Mouse (Mus musculus): ENCODE results near the gene Nlrp6. TPM values are rescaled to one million over a fixed set of nuclear protein-coding genes. Genes with fewer than 3 reads are reported as not detected.
"Not testable (repeated sequence)": the region's sequence is repeated elsewhere in the genome, so short reads cannot be mapped to it uniquely, and the experiment has no call there.

Nlrp6 gene
- total RNA-seq (2021): not detected
- long read RNA-seq, experiment 1: 0 reads
- long read RNA-seq, experiment 2: 0 reads

DNA sequence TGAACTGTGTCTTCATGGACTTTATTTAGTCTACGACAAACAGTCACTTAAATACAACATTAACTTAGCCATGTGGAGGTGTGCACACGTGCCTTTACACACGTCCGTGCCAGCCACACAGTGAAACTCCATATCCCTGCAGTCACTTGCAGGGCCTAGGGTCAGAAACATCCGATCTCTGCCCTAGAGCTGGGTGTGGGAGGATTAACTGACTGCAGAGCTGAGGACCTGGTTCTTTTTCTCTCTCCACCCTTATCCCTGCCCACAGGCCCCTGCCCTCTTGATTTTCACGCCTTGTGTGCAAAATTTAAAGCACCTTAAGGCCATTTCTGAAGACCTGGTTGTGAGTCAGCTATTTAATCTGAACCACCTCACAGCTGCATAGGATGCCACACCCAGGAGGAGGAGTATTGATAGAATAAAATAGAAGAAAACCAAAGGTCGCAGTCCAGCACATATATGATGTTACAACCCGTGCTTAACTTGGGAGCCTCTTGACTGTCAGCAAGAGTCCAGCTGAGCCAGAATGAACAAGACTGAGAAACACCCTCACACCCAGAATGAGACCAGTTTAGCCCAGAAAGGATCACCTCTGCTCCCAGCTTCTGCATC lies at the start of gene Nlrp6:
Gene Nlrp6 (plus strand): TSS at position 485 of the 612 bp plus-strand sequence.
- intact Hi-C loops (cut with DNase I): no loop called here
- DNase-seq: no peak

GRCm38 (mm10) chr7:140874224-140874623 lies 46.5 kb upstream of the Nlrp6 start:
- intact Hi-C loops (cut with DNase I): no loop called here

GRCm38 (mm10) chr7:140877364-140877763 lies 43.3 kb upstream of the Nlrp6 start:
- intact Hi-C loops (cut with DNase I): no loop called here
- no peak for DNase-seq

More at GRCm38 (mm10) chr7:140874224-140874623, 46.5 kb upstream of the Nlrp6 start:
- DNase-seq: no peak

DNA sequence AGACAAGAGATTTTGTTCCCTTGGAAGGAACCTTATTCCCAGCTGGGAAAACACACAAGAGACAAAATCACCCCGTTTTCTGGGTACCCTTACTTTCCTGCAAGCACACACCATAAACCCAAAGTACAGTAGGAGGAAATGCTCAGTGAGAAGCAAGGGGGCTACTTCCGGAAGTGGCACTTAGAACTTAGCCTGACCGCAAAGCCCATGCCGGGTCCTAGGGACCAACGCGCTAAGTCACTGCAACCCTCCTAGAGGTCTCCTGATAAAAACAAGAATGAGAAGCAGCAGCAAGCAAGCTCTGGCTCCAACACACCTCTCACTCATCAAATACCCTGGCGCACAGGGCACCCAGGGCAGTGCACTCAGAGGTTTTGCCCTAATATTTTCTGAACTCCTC lies 41.3 kb upstream of the Nlrp6 start:
- intact Hi-C loops (cut with DNase I): no loop called here

DNA sequence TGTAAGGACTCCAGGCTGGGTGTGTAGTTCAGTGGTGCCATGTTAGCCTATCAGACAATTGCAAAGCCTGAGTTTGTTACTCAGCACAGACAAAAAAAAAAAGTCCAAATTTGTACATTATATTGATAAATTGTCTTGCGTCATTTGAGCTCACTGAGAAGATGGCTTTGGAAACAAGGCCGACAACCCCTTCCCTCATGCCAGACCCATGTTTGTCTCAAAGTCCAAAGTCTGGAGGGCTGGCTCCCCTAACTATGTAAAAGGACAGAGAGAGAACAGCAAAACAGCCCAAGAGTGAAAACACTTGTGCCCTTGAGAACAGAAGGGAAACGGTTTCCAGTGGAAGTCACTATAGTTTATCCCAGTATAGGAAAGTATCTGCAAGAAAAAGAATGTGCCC lies 40.3 kb upstream of the Nlrp6 start:
- intact Hi-C loops (cut with DNase I): loop anchor here (2.0 kb wide), 1 partner anchor 24 kb away; the partner anchor contains the start of genes Bet1l, Gm45785 and Ric8a
- no peak for DNase-seq

More for the DNA sequence above, 41.3 kb upstream of the Nlrp6 start:
- DNase-seq: no peak

- DNase-seq: no peak
- intact Hi-C loops (cut with DNase I): loop anchor here (2.0 kb wide), 1 partner anchor 24 kb away; the partner anchor contains the start of genes Bet1l, Gm45785 and Ric8a
Observed at GRCm38 (mm10) chr7:140880865-140881515, 39.7 kb upstream of the Nlrp6 start.

- peak; percentile 88 to 91 for DNase-seq
- intact Hi-C loops (cut with DNase I): loop anchor here (2.0 kb wide), 1 partner anchor 25 kb away; the partner anchor contains the start of genes Bet1l, Gm45785 and Ric8a
Observed at GRCm38 (mm10) chr7:140881696-140882468, 38.8 kb upstream of the Nlrp6 start, which contains the start of the genes Psmd13 and Sirt3. Psmd13 (plus strand) TSS chr7:140881968. Sirt3 (minus strand) TSS chr7:140882309.

- intact Hi-C loops (cut with DNase I): no loop called here
- DNase-seq: no peak
Observed at GRCm38 (mm10) chr7:140882469-140882803, 38.3 kb upstream of the Nlrp6 start.

- intact Hi-C loops (cut with DNase I); DNase-seq: not testable (repeated sequence)
Observed at GRCm38 (mm10) chr7:140890636-140891035, 30.1 kb upstream of the Nlrp6 start.

- intact Hi-C loops (cut with DNase I): no loop called here
- DNase-seq: no peak
Observed at GRCm38 (mm10) chr7:140894031-140894430, 26.7 kb upstream of the Nlrp6 start.

GRCm38 (mm10) chr7:140894611-140895010 lies 26.1 kb upstream of the Nlrp6 start:
- intact Hi-C loops (cut with DNase I): no loop called here
- no peak for DNase-seq

GRCm38 (mm10) chr7:140897863-140898262 lies 22.8 kb upstream of the Nlrp6 start:
- no peak for DNase-seq
- intact Hi-C loops (cut with DNase I): no loop called here

GRCm38 (mm10) chr7:140899121-140899520 lies 21.6 kb upstream of the Nlrp6 start:
- DNase-seq: no peak
- intact Hi-C loops (cut with DNase I): no loop called here

- intact Hi-C loops (cut with DNase I): no loop called here
- DNase-seq: peak; percentile 43 to 63
Observed at GRCm38 (mm10) chr7:140900220-140900619, 20.5 kb upstream of the Nlrp6 start, which contains the start of gene Cox8b. Cox8b (minus strand) TSS chr7:140900446.

DNA sequence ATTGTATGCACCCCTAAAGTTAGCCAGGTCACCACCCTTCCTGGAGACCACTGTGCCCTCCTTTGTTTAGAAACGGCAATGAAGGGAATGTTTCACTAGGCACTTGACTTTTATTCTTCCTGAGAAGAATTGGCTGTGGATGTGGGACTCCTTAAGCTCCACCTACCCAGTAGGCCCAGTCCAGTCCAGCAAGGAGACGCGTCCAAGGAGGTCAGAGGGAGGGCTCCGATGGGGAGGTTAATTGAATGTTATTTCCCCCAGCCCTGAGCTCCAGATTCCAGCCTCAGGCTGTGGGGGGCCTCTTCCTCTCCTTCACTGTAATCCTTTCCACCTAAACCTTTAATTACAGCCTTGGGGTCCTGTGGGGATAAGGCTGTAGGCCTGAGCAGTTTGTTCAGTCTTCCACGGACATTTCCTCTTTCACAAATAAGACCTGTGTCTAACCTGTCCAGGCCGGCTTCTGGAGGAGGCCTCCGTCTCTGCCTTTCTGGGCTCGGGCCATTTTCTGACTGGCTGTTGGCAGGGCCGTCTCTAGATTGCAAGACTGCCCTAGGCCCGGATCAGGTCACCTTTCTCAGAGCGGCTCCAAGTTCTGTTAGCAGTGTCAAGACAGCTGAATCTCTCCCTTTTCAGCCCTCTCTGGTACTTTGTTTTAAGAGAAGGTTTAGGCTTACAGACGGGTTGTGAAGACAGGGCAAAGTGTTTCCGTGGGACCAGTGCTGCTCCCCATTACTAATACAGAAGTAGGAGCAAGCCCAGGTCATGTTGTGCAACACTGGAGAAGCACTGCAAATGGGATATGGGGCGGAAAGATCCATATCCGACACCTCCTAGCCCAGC lies 18.4 kb upstream of the Nlrp6 start:
- peak; percentile 50 to 63 for DNase-seq
- intact Hi-C loops (cut with DNase I): loop anchor here (2.0 kb wide), 1 partner anchor 47 kb away; no protein-coding TSS in a partner anchor

DNA sequence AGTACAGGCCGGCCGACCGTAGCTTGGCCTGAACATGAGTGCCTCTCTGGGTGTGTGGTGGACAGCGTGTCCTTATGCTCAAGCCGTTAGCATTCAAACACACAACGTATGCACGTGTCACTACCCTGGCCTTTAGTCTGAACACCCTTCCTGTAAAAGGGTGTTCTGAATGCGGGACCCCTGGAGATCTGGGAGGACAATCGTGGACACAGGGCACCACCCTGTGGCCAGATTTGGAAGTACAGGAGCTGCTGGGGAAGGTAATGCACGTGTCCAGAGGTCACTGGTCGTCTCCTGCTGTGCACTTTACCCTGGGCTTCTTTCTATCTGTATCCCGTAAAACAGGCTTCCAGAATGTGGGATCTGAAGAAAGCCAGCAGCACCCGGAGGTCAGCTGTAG lies 17.5 kb upstream of the Nlrp6 start:
- DNase-seq: peak; percentile 69 to 79
- intact Hi-C loops (cut with DNase I): loop anchor here (1.0 to 2.0 kb wide), 2 partner anchors 48 to 58 kb away; partner anchors contain the start of gene Scgb1c1

- DNase-seq: no peak
- intact Hi-C loops (cut with DNase I): loop anchor here (5.0 kb wide), 2 partner anchors 102 to 162 kb away; no protein-coding TSS in a partner anchor
Observed at GRCm38 (mm10) chr7:140905642-140906081, 15.0 kb upstream of the Nlrp6 start.

GRCm38 (mm10) chr7:140907131-140907530 lies 13.6 kb upstream of the Nlrp6 start:
- no peak for DNase-seq
- intact Hi-C loops (cut with DNase I): loop anchor here (5.0 kb wide), 2 partner anchors 100 to 160 kb away; no protein-coding TSS in a partner anchor

- DNase-seq: no peak
- intact Hi-C loops (cut with DNase I): loop anchor here (2.0 to 5.0 kb wide), 3 partner anchors 100 to 160 kb away; no protein-coding TSS in a partner anchor
Observed at GRCm38 (mm10) chr7:140907697-140908096, 13.0 kb upstream of the Nlrp6 start.
